Mouse (Mus musculus) heart, postnatal 14 days (tissue): ENCODE measurements at regions not wholly inside any gene's neighbourhood (a gene's known extent, or its start where the extent isn't known, plus 50 kb on each side); places are given as distances from the start of the nearest gene placed in this dataset.

ENCODE experiments used
- DNase-seq, 2 experiments: peaks; one replicate each; pipeline ENCODE4 v3.0.0; 2021 to 2022
- intact Hi-C: fragments of 180-260 bp; cut with DNase I; formaldehyde crosslinking; loops from one replicate; pipeline ENCODE4 v1.15.1; 2025

- intact Hi-C loops, result no loop called here
- no peak for DNase-seq
Measured at GRCm38 (mm10) chr3:57910020-57910419, 62.1 kb upstream of the Pfn2 start.

- peak in 1 of 2 experiments; percentile 5 for DNase-seq
- intact Hi-C loops, result no loop called here
Measured at GRCm38 (mm10) chr3:57911831-57912596, 64.1 kb upstream of the Pfn2 start.

DNA sequence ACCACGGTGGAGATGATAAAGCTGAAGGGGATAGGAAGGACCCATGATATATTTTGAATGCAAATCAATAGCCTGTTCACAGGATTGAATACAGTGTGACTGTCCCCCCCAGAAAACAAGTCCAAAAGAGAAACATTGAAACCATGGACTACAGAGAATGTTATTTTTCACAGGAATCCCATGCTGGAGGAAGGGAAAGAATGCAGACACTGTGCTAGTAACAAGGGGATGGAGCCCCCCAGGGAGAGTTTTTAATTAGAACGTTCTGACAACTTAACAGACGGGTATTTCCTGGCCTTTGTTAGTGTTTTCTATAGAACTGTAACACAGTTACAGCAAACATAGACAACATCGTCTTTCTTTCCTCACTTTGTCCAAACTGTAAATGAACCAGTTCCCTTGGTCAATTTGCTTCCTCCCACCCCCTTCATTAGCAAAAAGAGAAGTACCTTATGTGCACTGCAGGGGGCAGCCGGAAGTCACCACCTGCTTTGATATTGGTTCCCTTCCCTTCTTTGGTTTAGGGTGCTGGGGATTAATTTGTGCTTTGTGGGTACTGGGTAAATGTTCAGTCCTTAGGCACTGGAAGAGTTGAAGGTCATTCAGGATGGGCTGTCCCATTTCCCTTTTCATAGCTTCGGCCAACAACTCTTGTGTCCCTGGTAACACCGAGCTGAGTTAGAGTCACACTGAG is 64.9 kb upstream of the Pfn2 start:
- no peak for DNase-seq
- intact Hi-C loops, result no loop called here

DNA sequence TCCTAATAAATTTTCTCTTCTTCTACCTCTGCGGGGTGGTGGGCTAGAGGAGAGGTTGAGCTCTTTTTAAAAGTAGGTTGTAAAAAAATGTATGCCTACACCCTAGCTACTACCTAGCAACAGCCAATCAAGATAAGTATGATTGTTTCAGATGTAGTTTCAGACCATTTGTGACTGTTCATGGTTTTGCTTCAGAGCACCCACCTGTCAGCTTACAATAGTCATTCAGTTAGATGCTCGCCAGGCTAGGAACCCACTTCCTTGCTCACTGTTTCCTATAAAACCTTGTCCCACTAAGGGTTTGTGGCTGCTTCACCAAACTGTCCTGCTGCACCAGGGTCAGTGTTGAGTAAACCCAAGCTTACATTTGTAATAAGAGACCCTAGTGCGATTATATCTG is 66.8 kb upstream of the Pfn2 start:
- intact Hi-C loops, result no loop called here
- DNase-seq, result no peak

GRCm38 (mm10) chr3:57918913-57919312 is 71.0 kb upstream of the Pfn2 start:
- DNase-seq, result no peak
- intact Hi-C loops, result no loop called here

- intact Hi-C loops, result no loop called here
- no peak for DNase-seq
Measured at GRCm38 (mm10) chr3:57919390-57920089, 71.7 kb upstream of the Pfn2 start.

GRCm38 (mm10) chr3:57920090-57920432 is 72.2 kb upstream of the Pfn2 start:
- intact Hi-C loops, result no loop called here
- DNase-seq, result no peak

GRCm38 (mm10) chr3:57921071-57921882 is 73.4 kb upstream of the Pfn2 start:
- intact Hi-C loops, result no loop called here
- no peak for DNase-seq

- intact Hi-C loops, result no loop called here
- no peak for DNase-seq
Measured at GRCm38 (mm10) chr3:57923061-57923460, 75.2 kb upstream of the Pfn2 start.

- no peak for DNase-seq
- intact Hi-C loops, result no loop called here
Measured at GRCm38 (mm10) chr3:57932657-57933539, 85.0 kb upstream of the Pfn2 start.

DNA sequence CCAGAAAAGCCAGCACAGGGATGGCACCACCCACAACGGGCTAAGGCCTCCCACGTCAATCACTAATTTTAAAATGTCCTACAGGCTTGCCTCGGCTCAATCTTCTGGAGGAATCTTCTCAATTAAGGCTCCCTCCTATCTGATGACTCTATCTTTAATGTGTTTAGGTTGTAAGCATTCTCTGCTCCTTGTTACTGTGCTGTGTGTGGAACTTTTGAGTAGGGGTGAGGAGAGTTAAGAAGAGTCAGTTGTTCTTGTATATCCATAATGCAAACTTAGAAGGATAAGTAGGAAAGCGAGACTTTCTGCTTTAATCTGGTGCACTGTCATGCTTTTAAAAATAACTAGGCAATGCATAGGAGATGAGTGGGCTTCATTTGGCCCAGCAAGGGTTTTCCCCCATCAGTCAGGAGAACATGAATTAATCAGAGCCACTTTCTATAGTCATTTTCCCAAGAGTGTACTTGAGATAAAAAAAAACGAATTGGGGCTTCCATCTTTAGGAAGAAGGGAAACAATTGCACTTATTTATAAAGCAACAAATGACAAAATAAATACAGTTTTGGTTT is 87.2 kb upstream of the Pfn2 start:
- no peak for DNase-seq

DNA sequence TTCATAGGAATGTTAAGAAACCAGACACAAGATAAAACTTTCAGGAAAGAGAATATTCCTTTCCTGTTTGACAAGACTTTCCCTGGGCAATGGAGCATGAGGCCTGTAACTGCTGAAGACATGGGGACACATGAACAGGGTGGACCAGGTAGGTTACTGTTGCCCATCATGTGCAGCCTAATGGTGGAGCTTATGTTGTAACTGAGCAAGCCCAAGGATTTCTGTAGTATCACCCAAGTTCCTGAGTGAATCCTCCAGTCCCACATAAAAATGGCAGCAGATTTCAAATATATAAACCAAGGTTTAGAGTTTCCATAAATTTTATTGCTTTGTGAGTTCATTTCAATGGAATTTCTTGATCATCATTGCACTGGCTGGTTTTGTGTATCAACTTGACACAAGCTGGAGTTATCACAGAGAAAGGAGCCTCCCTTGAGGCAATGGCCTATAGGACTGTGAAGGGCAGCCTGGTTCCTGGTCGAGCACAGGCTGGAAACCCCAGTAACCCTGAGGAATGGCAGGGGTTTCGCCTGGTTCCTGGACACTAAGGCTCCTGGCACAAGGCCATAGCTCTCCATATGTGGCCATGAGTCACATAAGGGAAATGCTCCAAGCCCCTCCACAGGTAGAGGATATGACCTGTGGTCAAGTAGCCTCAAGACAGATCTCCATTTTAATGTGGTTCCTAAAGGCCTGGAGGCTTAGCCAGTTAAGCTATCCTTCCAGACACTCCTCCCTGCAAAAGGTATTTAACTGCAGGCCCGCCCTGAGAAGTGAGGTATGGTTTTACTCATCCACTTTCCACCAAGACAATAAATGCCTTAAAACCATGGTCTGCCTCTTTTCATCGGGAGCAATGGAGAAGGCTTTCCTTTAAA is 92.9 kb upstream of the Pfn2 start:
- no peak for DNase-seq
- intact Hi-C loops, result no loop called here

More for the DNA sequence above, 87.2 kb upstream of the Pfn2 start:
- intact Hi-C loops, result no loop called here

- no peak for DNase-seq
- intact Hi-C loops, result no loop called here
Measured at GRCm38 (mm10) chr3:57944698-57945097, 96.8 kb upstream of the Pfn2 start.

GRCm38 (mm10) chr3:57945765-57946164 is 97.9 kb upstream of the Pfn2 start:
- intact Hi-C loops, result no loop called here
- no peak for DNase-seq

DNA sequence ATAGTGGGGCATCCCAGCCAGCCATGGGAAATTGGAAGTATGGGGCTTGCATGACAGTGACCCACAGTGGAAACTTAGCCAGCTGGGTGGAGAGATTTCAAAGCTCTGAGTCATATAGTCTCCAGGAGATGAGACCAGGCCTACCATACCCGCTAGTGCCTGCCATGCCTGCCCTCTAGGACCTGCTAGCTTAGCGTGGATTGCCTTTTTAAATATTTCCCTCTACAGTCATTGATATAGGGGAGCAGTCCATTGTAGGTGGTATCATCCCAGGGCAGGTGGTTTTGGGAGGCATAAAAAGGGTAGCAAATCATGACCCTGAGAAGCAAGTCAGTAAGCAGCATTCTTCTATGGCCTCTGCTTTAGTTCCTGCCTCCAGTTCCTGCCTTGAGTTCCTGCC is 99.5 kb upstream of the Pfn2 start:
- no peak for DNase-seq
- intact Hi-C loops, result no loop called here

DNA sequence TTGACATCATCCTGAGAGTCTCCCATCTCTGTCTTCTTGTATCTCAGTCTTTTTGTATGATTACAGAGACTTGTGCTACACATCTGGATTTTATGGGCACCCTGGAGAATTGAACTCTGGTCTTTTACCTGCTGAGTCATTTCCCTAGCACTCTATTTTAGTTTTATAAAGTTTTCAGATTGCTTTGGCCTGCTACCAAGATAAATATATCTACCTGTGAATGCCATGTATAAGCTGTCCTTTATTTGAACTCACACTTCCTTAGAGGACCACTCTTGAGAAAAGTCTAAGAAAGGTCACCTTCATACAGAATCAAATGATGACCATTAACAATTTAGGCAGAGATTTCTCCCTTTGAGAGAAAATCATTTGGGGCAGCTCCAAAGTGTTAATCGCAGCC is 100.8 kb upstream of the Pfn2 start:
- DNase-seq, result no peak
- intact Hi-C loops, result no loop called here

DNA sequence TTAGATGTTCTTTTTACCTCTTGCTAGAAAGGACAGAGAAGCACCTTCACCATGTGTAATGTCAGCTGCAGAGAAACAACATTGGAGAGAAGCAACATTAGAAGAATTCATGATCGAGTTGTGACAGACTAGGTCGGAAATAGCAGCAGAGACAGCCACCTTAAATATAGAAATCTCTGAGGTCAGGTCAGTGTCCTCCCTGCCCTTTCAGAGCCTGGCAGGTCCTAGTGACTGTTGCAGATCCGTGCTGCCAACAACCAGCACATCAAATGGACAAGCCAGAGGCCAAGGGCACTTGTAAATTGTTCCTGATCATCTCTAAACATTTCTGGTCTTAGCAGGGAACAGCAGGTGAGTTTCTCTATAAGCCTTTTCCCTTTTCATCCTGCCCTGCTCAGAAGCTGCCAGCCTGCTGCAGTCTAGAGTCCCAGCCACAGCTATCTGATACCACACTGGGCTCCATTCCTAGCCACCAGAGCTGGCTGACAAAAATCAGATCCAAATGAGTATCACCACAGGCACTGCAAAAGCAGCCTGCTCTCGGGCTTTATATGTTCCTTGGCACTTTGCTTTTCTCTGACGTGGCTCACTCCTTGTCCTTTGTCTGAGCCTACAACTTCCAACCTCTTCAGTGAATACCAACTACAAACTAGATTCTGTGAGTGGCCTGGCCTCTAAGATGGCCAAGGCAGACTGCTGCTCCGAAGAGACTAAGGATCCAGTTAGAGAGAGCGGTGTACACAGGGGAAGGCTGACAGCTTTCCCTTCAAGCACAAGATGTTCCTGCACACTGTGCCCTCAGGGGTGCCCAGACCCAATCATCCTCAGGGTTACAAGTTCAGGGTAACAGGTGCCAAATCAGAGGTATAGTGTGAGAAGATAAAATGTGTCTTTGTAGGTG is 102.8 kb upstream of the Pfn2 start:
- intact Hi-C loops, result no loop called here
- DNase-seq, result peak; percentile 5 to 8

DNA sequence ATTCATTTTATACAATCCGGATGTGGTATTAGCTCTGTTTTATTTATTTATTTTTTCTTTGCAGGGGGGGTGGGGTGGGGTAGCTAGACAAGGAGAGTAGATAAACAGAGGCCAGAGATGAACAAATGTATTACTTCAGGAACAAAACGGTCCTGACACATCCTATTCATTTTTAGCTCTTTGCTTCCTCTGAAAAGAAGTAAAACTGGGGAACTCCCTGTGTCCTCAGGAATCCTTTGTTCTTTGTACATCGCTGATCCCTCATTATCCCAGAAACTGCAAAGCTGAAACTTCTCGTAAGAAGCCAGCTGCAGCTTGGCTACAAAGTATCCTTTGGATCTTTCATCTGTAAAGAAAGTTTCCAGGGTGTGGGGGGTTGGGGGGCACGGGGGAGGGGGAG is 103.6 kb upstream of the Pfn2 start:
- intact Hi-C loops, result no loop called here

More for the DNA sequence above, 103.6 kb upstream of the Pfn2 start:
- DNase-seq, result no peak
